Mouse (Mus musculus) MEL (cell line): Measurements from ENCODE around the gene Colq. TPM values are rescaled to one million over a fixed set of nuclear protein-coding genes. Genes with fewer than 3 reads are reported as not detected.

ENCODE experiments used
- DNase-seq: peaks from one replicate; pipeline ENCODE4 v3.0.0; 2011; ENCODE audit warnings: low read depth, low spot score
- H3K27ac ChIP-seq: 2 replicates; pipeline ENCODE4 v1.5.1; 2012; ENCODE audit warnings: low read depth, mild to moderate bottlenecking, control low read depth, low read length, moderate library complexity; ENCODE audit not compliant: control insufficient read depth
- H3K27me3 ChIP-seq, 2 experiments: fragments of 150-350 bp in 1 of 2; sonication (generic) in 1 of 2; 2 replicates each; pipeline ENCODE4 v1.6.1; 2012; ENCODE audit warnings: low read length in 2 of 2, mild to moderate bottlenecking in 2 of 2, improper control_type of control experiment in 1 of 2, moderate library complexity in 1 of 2; ENCODE audit not compliant: insufficient read depth in 2 of 2, control insufficient read depth in 1 of 2
- H3K36me3 ChIP-seq, 2 experiments: 2 replicates each; pipeline ENCODE4 v1.6.1; 2012 to 2014; ENCODE audit warnings: low read length in 2 of 2, improper control_type of control experiment in 1 of 2, inconsistent platforms in 1 of 2, mild to moderate bottlenecking in 1 of 2; ENCODE audit not compliant: insufficient read depth in 2 of 2, control insufficient read depth in 1 of 2
- H3K4me1 ChIP-seq, 2 experiments: fragments of 150-350 bp in 1 of 2; sonication (generic) in 1 of 2; 2 replicates each; pipeline ENCODE4 v1.6.1; 2012; ENCODE audit warnings: low read length in 2 of 2, improper control_type of control experiment in 1 of 2, mild to moderate bottlenecking in 1 of 2; ENCODE audit not compliant: insufficient read depth in 2 of 2, control insufficient read depth in 1 of 2
- H3K4me3 ChIP-seq, 2 experiments: fragments of 150-350 bp in 1 of 2; sonication (generic) in 1 of 2; 2 replicates each; pipeline ENCODE4 v1.5.1; 2012; ENCODE audit warnings: low read depth in 2 of 2, low read length in 2 of 2, mild to moderate bottlenecking in 2 of 2, moderate library complexity in 2 of 2, control low read depth in 1 of 2, improper control_type of control experiment in 1 of 2; ENCODE audit not compliant: control insufficient read depth in 1 of 2, insufficient read depth in 1 of 2
- H3K79me2 ChIP-seq: 2 replicates; pipeline ENCODE4 v1.6.1; 2012; ENCODE audit warnings: mild to moderate bottlenecking, low read length, moderate library complexity; ENCODE audit not compliant: control insufficient read depth, poor library complexity, insufficient read depth
- H3K9ac ChIP-seq: 2 replicates; pipeline ENCODE4 v1.6.1; 2012; ENCODE audit warnings: low read depth, mild to moderate bottlenecking, control low read depth, low read length, moderate library complexity; ENCODE audit not compliant: control insufficient read depth, poor library complexity, severe bottlenecking
- H3K9me3 ChIP-seq: fragments of 150-350 bp; sonication (generic); replicated peaks from 2 replicates; pipeline ENCODE4 v1.6.1; 2012; ENCODE audit warnings: mild to moderate bottlenecking, low read length, improper control_type of control experiment, moderate library complexity; ENCODE audit not compliant: insufficient read depth
- CHD2 ChIP-seq: IDR thresholded peaks from 2 replicates; pipeline ENCODE4 v1.6.1; 2011; ENCODE audit warnings: low read length, improper control_type of control experiment
- CTCF ChIP-seq, 3 experiments: IDR thresholded peaks in 2 of 3; conservative IDR thresholded peaks in 1 of 3; 2 replicates each; pipeline ENCODE4 v1.5.1; 2011 to 2012; ENCODE audit warnings: low read length in 3 of 3, low read depth in 2 of 3, mild to moderate bottlenecking in 2 of 3, improper control_type of control experiment in 1 of 3, inconsistent platforms in 1 of 3, mixed read lengths in 1 of 3, moderate library complexity in 1 of 3; ENCODE audit not compliant: control insufficient read depth in 1 of 3, insufficient read depth in 1 of 3, poor library complexity in 1 of 3, severe bottlenecking in 1 of 3
- E2F4 ChIP-seq: IDR thresholded peaks from 2 replicates; pipeline ENCODE4 v1.6.1; 2011; ENCODE audit warnings: low read depth, low read length, improper control_type of control experiment, borderline replicate concordance
- ELF1 ChIP-seq: IDR thresholded peaks from 2 replicates; pipeline ENCODE4 v1.6.1; 2014; ENCODE audit warnings: low read depth, mild to moderate bottlenecking, inconsistent platforms, low read length, improper control_type of control experiment, moderate library complexity
- EP300 ChIP-seq, 2 experiments: IDR thresholded peaks; 2 replicates each; pipeline ENCODE4 v1.6.1; 2011; ENCODE audit warnings: improper control_type of control experiment in 2 of 2, low read length in 2 of 2, low read depth in 1 of 2, mild to moderate bottlenecking in 1 of 2
- GABPA ChIP-seq: IDR thresholded peaks from 2 replicates; pipeline ENCODE4 v1.6.1; 2012; ENCODE audit warnings: low read depth, mild to moderate bottlenecking, inconsistent platforms, low read length, improper control_type of control experiment, moderate library complexity
- GATA1 ChIP-seq: IDR thresholded peaks from 2 replicates; pipeline ENCODE4 v1.6.1; 2011; ENCODE audit warnings: low read depth, low read length, improper control_type of control experiment
- HCFC1 ChIP-seq: IDR thresholded peaks from 2 replicates; pipeline ENCODE4 v1.6.1; 2012; ENCODE audit warnings: low read depth, mild to moderate bottlenecking, inconsistent platforms, low read length, improper control_type of control experiment, moderate library complexity
- JUND ChIP-seq: IDR thresholded peaks from 2 replicates; pipeline ENCODE4 v1.6.1; 2011; ENCODE audit warnings: low read depth, mild to moderate bottlenecking, improper control_type of control experiment, low read length
- MAFK ChIP-seq: IDR thresholded peaks from 2 replicates; pipeline ENCODE4 v1.6.1; 2011; ENCODE audit warnings: low read depth, mild to moderate bottlenecking, low read length, improper control_type of control experiment, borderline replicate concordance
- MAX ChIP-seq: IDR thresholded peaks from 2 replicates; pipeline ENCODE4 v1.6.1; 2011; ENCODE audit warnings: low read length, improper control_type of control experiment
- MEF2A ChIP-seq: IDR thresholded peaks from 2 replicates; pipeline ENCODE4 v1.6.1; 2014; ENCODE audit warnings: low read depth, mild to moderate bottlenecking, inconsistent platforms, low read length, improper control_type of control experiment; ENCODE audit not compliant: poor library complexity, insufficient replicate concordance, severe bottlenecking; ENCODE audit errors: extremely low read depth
- MYC ChIP-seq: IDR thresholded peaks from 2 replicates; pipeline ENCODE4 v1.6.1; 2011; ENCODE audit warnings: low read depth, mild to moderate bottlenecking, low read length, improper control_type of control experiment, moderate library complexity
- POLR2A ChIP-seq, 2 experiments: IDR thresholded peaks; 2 replicates each; pipeline ENCODE4 v1.6.1; 2011 to 2012; ENCODE audit warnings: low read length in 2 of 2, mild to moderate bottlenecking in 2 of 2, control low read depth in 1 of 2, improper control_type of control experiment in 1 of 2, low read depth in 1 of 2, moderate library complexity in 1 of 2; ENCODE audit not compliant: control insufficient read depth in 1 of 2, insufficient read depth in 1 of 2, poor library complexity in 1 of 2
- POLR2AphosphoS2 ChIP-seq: IDR thresholded peaks from 2 replicates; pipeline ENCODE4 v1.6.1; 2011; ENCODE audit warnings: low read length, improper control_type of control experiment
- POLR2AphosphoS5 ChIP-seq: IDR thresholded peaks from 2 replicates; pipeline ENCODE4 v1.6.1; 2012; ENCODE audit warnings: low read depth, borderline replicate concordance, mild to moderate bottlenecking, inconsistent platforms, low read length, moderate library complexity, mixed read lengths
- RAD21 ChIP-seq: IDR thresholded peaks from 2 replicates; pipeline ENCODE4 v1.6.1; 2011; ENCODE audit warnings: mild to moderate bottlenecking, low read depth, low read length, improper control_type of control experiment
- RCOR1 ChIP-seq: IDR thresholded peaks from 2 replicates; pipeline ENCODE4 v1.6.1; 2012; ENCODE audit warnings: low read depth, mild to moderate bottlenecking, inconsistent platforms, low read length, improper control_type of control experiment
- TAL1 ChIP-seq: IDR thresholded peaks from 2 replicates; pipeline ENCODE4 v1.6.1; 2012; ENCODE audit warnings: mild to moderate bottlenecking, inconsistent platforms, low read length, moderate library complexity, mixed read lengths
- TBP ChIP-seq: IDR thresholded peaks from 2 replicates; pipeline ENCODE4 v1.8.0; 2011; ENCODE audit warnings: low read depth, low read length, improper control_type of control experiment
- UBTF ChIP-seq: IDR thresholded peaks from 2 replicates; pipeline ENCODE4 v1.6.1; 2012; ENCODE audit warnings: low read depth, mild to moderate bottlenecking, inconsistent platforms, low read length, improper control_type of control experiment, moderate library complexity, borderline replicate concordance; ENCODE audit not compliant: insufficient read depth
- USF1 ChIP-seq: IDR thresholded peaks from 2 replicates; pipeline ENCODE4 v1.6.1; 2014; ENCODE audit warnings: low read depth, mild to moderate bottlenecking, inconsistent platforms, low read length, improper control_type of control experiment, moderate library complexity
- USF2 ChIP-seq, 2 experiments: IDR thresholded peaks; 2 replicates each; pipeline ENCODE4 v1.6.1; 2011 to 2012; ENCODE audit warnings: improper control_type of control experiment in 2 of 2, low read length in 2 of 2, borderline replicate concordance in 1 of 2, inconsistent platforms in 1 of 2, low read depth in 1 of 2, mild to moderate bottlenecking in 1 of 2; ENCODE audit not compliant: insufficient read depth in 1 of 2
- ZC3H11A ChIP-seq: IDR thresholded peaks from 2 replicates; pipeline ENCODE4 v1.6.1; 2012; ENCODE audit warnings: low read depth, mild to moderate bottlenecking, inconsistent platforms, low read length, improper control_type of control experiment
- ZMIZ1 ChIP-seq: IDR thresholded peaks from 2 replicates; pipeline ENCODE4 v1.6.1; 2012; ENCODE audit warnings: low read depth, mild to moderate bottlenecking, inconsistent platforms, low read length, improper control_type of control experiment, moderate library complexity
- polyA plus RNA-seq, 2 experiments: library from polyadenylated mRNA; stranded (reverse) in 1 of 2; unstranded in 1 of 2; fragments of >175 nt in 1 of 2; fragments of >200 nt in 1 of 2; gene quantifications; 2 replicates each; pipeline versions ENCODE4 v1.2.1 to v1.2.4; 2012; ENCODE audit warnings: low replicate concordance in 2 of 2, low read depth in 1 of 2; ENCODE audit not compliant: insufficient read length in 2 of 2, insufficient read depth in 1 of 2, missing spikeins in 1 of 2
- total RNA-seq: library from RNA; depleted of rRNA; stranded (reverse); fragments of 300-350 nt; gene quantifications from 2 replicates; pipeline ENCODE4 v1.2.3, GENCODE M21; 2012

Colq gene
- total and polyA plus RNA-seq, 3 experiments = not detected

DNA sequence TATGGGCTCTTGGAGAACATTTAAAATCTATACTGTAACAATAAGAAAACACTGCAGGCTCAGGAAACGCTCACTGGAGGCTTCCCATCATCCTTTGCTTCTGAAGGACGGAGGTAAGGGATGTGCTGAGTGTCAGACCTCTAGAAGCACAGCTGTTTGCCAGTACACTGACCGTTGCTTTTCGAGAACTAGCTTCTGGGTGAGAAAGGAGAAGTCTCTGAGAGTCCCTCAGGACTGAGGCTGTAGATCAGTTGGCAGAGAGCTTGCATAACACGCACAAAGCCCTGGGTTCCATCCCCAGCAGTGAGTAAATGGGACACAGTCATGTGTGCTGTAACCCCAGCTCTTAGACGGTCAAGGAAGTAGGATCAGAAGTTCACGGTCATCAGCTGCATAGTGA lies 5.3 kb upstream of the Colq start:
- Histone ChIP-seq H3K27me3 (no peaks in the 10 kb centered on the region), H3K79me2 (no peaks in the 10 kb centered on the region), H3K27ac (no peak overlapping the region), H3K4me1 (no peaks in the 10 kb centered on the region), H3K4me3 (no peak overlapping the region), H3K9me3 (no peaks in the 10 kb centered on the region), H3K9ac (no peak overlapping the region), H3K36me3 (no peaks in the 10 kb centered on the region; a peak in 1 of 4 replicates)
- TF ChIP-seq CHD2 (no peak), USF2 (IDR thresholded peaks at IDR 0.05; ENCODE audit: borderline replicate concordance in 1 of 2, insufficient read depth in 1 of 2, low read depth in 1 of 2, low read length in 2 of 2) (no peak), POLR2AphosphoS5 (no peak), POLR2AphosphoS2 (no peak), EP300 (IDR thresholded peaks at IDR 0.05; ENCODE audit: low read depth in 1 of 2, low read length in 2 of 2) (no peak), USF1 (no peak), GABPA (no peak), ZC3H11A (no peak), RAD21 (no peak), HCFC1 (no peak), RCOR1 (no peak), E2F4 (no peak), POLR2A (IDR thresholded peaks at IDR 0.05; ENCODE audit: control insufficient read depth in 1 of 2, insufficient read depth in 1 of 2, low read depth in 1 of 2, low read length in 2 of 2, poor library complexity in 1 of 2) (no peak), TBP (no peak), JUND (no peak), MYC (no peak), ZMIZ1 (no peak), MAFK (no peak), ELF1 (no peak)
- no peak for DNase-seq

DNA sequence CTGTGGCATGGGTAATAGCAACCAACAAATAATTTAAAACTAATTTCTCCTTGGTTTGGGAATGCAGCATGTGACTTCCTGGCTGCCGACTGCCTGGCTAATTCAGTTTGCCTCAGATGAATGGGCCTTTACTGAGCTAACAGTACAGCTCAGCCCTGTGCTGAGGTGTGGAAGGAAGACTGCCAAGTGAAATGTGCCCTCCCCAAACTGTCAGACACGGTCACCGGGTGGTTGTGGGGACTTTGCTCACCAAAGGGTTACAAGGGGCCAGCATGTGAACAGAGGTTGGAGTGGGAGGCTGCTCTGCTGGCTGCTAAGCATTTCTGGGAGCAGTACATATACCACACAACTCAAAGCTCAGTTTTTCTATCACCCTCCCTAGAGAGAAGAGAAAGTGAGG lies 3.5 kb upstream of the Colq start:
- no peak overlapping the region for H3K4me3 ChIP-seq
- no peaks in the 10 kb centered on the region for H3K79me2 ChIP-seq
- DNase-seq = no peak
- no peaks in the 10 kb centered on the region for H3K9me3 ChIP-seq
- H3K9ac ChIP-seq = no peak overlapping the region
- H3K27me3 ChIP-seq = no peaks in the 10 kb centered on the region
- no peak for TF ChIP-seq MEF2A
- no peak for TF ChIP-seq TAL1
- no peak for TF ChIP-seq GATA1
- TF ChIP-seq ZC3H11A = no peak
- no peak for TF ChIP-seq MAX
- no peak for TF ChIP-seq JUND
- TF ChIP-seq CTCF (IDR thresholded peaks at IDR 0.05 in 2 of 3, conservative IDR thresholded peaks at IDR 0.05 in 1 of 3; ENCODE audit: control insufficient read depth in 1 of 3, insufficient read depth in 1 of 3, low read depth in 2 of 3, low read length in 3 of 3, poor library complexity in 1 of 3, severe bottlenecking in 1 of 3) = no peak
- no peak for TF ChIP-seq E2F4
- TF ChIP-seq UBTF = no peak
- no peaks in the 10 kb centered on the region for H3K4me1 ChIP-seq
- H3K36me3 ChIP-seq = no peaks in the 10 kb centered on the region; a peak in 1 of 4 replicates
- no peak overlapping the region for H3K27ac ChIP-seq
